Mouse (Mus musculus) myocyte (in vitro differentiated cells): ENCODE data around the gene Pilrb1.
"Not testable (repeated sequence)": the region's sequence is repeated elsewhere in the genome, so short reads cannot be mapped to it uniquely, and the experiment has no call there.

Experiments used
- POLR2A ChIP-seq: IDR thresholded peaks from one replicate; pipeline ENCODE4 v1.6.1; 2011; ENCODE audit warnings: low read depth, mild to moderate bottlenecking, control low read depth, moderate library complexity; ENCODE audit not compliant: insufficient read length
- POLR2AphosphoS2 ChIP-seq: IDR thresholded peaks from one replicate; pipeline ENCODE4 v1.6.1; 2011; ENCODE audit warnings: low read depth, control low read depth; ENCODE audit not compliant: insufficient read length
- SRF ChIP-seq: IDR thresholded peaks from one replicate; pipeline ENCODE4 v1.6.1; 2011; ENCODE audit warnings: low read depth; ENCODE audit not compliant: control insufficient read depth, insufficient read length

GRCm38 (mm10) chr5:137871644-137872380 is 13.9 kb upstream of the Pilrb1 start, which contains the start of gene Pilrb2:
- not testable (repeated sequence) for TF ChIP-seq POLR2A, POLR2AphosphoS2, SRF
